Mouse (Mus musculus) liver, embryonic 11.5 days (tissue): ENCODE measurements around the gene Zfp553. TPM values are rescaled to one million over a fixed set of nuclear protein-coding genes. Genes with fewer than 3 reads are reported as not detected.
A peak's percentile ranks its signal among the peaks of the same experiment; 100 is the strongest.

Source experiments
- ATAC-seq: fragments of 200-750 bp; cut with Nextera tagmentation; replicated peaks from 2 replicates; pipeline ENCODE4 v1.8.0; 2017; ENCODE audit warnings: moderate number of reproducible peaks, mild to moderate bottlenecking, moderate TSS enrichment, moderate library complexity; ENCODE audit not compliant: low FRiP score
- DNase-seq: peaks from one replicate; pipeline ENCODE4 v3.0.0-alpha.2; 2017; ENCODE audit warnings: low spot score
- H3K27ac ChIP-seq: fragments of 300-500 bp; sonication (generic); 2 replicates; pipeline ENCODE4 v1.5.1; 2014; ENCODE audit warnings: mild to moderate bottlenecking, low read depth, low read length, control low read depth
- H3K27me3 ChIP-seq: fragments of 300-500 bp; sonication (generic); replicated peaks from 2 replicates; pipeline ENCODE4 v1.6.1; 2014; ENCODE audit warnings: low read length, mixed read lengths; ENCODE audit not compliant: control insufficient read depth, insufficient read depth
- H3K36me3 ChIP-seq: fragments of 300-500 bp; sonication (generic); 2 replicates; pipeline ENCODE4 v1.6.1; 2014; ENCODE audit warnings: mild to moderate bottlenecking, low read length, moderate library complexity, mixed read lengths; ENCODE audit not compliant: control insufficient read depth, insufficient read depth
- H3K4me1 ChIP-seq: fragments of 300-500 bp; sonication (generic); replicated peaks from 2 replicates; pipeline ENCODE4 v1.6.1; 2014; ENCODE audit warnings: low read length, mixed read lengths; ENCODE audit not compliant: control insufficient read depth, insufficient read depth
- H3K4me2 ChIP-seq: fragments of 300-500 bp; sonication (generic); 2 replicates; pipeline ENCODE4 v1.6.1; 2014; ENCODE audit warnings: mild to moderate bottlenecking, control low read depth, moderate library complexity
- H3K4me3 ChIP-seq: fragments of 300-500 bp; sonication (generic); 2 replicates; pipeline ENCODE4 v1.5.1; 2014; ENCODE audit warnings: low read depth, low read length, control low read depth
- H3K9ac ChIP-seq: fragments of 300-500 bp; sonication (generic); 2 replicates; pipeline ENCODE4 v1.6.1; 2014; ENCODE audit warnings: low read depth, low read length, control low read depth
- H3K9me3 ChIP-seq: fragments of 300-500 bp; sonication (generic); 2 replicates; pipeline ENCODE4 v1.6.1; 2016; ENCODE audit warnings: low read length, inconsistent platforms, mixed read lengths; ENCODE audit not compliant: control insufficient read depth
- WGBS: fragments of 180-500 bp; shearing (Covaris S2); extraction: QIAGEN DNeasy Blood & Tissue Kit; methylation state at CpG from one replicate; pipeline ENCODE4 v1.1.7; 2014; 5-methylcytosine and 5-hydroxymethylcytosine counted together
- polyA plus RNA-seq: library from polyadenylated mRNA; unstranded; fragments of >200 nt; fragmentation: Nextera tagmentation; extraction: Ambion mirVana; gene quantifications from 2 replicates; pipeline ENCODE4 v1.2.1, GENCODE M21; 2014

Zfp553 gene
- polyA plus RNA-seq, 1 experiment from 2014 or later, result 17.2 TPM

GRCm38 (mm10) chr7:127278311-127278710, 45.5 kb downstream of the Zfp553 start:
- no peak overlapping the region for H3K4me3 ChIP-seq
- ATAC-seq (0 out of 2 replicates have a peak, but pooled peaks have one; percentile 27), DNase-seq (no peak)
- H3K9me3 ChIP-seq, result no peaks in the 10 kb centered on the region
- no peaks in the 10 kb centered on the region for H3K36me3 ChIP-seq
- no peak overlapping the region for H3K4me2 ChIP-seq
- no peak overlapping the region for H3K27ac ChIP-seq
- 20% methylated on average over 8 of the region's 8 CpGs for WGBS
- no peaks in the 10 kb centered on the region for H3K27me3 ChIP-seq
- H3K4me1 ChIP-seq, result peaks cover 41% of the 10 kb centered on the region
- H3K9ac ChIP-seq, result no peak overlapping the region

DNA sequence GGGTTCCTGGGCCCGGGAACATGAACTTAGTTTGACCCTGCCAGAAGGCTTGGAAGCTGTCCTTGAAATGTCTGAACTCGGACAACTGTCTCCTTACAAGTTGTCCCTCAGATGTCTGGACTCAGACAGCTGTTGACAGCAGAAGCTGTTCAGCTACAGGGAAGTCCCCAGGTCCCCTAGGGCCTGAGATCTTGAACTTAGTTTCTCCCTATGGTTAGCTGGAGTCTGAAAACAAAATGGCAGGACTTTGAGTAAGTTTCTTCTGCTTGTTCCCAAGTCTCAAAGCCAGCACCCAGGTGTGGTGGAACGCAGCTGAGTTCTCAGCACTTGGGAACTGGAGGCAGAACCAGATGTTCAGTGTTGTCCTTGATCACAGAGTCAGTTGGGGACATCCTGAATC, 47.2 kb downstream of the Zfp553 start:
- ATAC-seq, result no peak
- no peaks in the 10 kb centered on the region for H3K36me3 ChIP-seq

GRCm38 (mm10) chr7:127281114-127281513, 48.3 kb downstream of the Zfp553 start:
- 27% methylated on average over 4 of the region's 4 CpGs for WGBS
- Histone ChIP-seq H3K9ac (no peak overlapping the region), H3K27ac (no peak overlapping the region), H3K9me3 (no peaks in the 10 kb centered on the region), H3K4me1 (peaks cover 36% of the 10 kb centered on the region), H3K4me3 (no peak overlapping the region), H3K36me3 (no peaks in the 10 kb centered on the region), H3K4me2 (no peak overlapping the region), H3K27me3 (no peaks in the 10 kb centered on the region)
- DNase-seq (no peak), ATAC-seq (no peak)

More for the DNA sequence above, 47.2 kb downstream of the Zfp553 start:
- no peak overlapping the region for H3K27ac ChIP-seq
- no peak overlapping the region for H3K4me2 ChIP-seq
- H3K9me3 ChIP-seq, result no peaks in the 10 kb centered on the region
- H3K9ac ChIP-seq, result no peak overlapping the region
- H3K4me1 ChIP-seq, result peaks cover 32% of the 10 kb centered on the region
- 74% methylated on average over 3 of the region's 3 CpGs for WGBS
- H3K27me3 ChIP-seq, result no peaks in the 10 kb centered on the region
- DNase-seq, result no peak
- no peak overlapping the region for H3K4me3 ChIP-seq

- H3K4me1 ChIP-seq, result peaks cover 36% of the 10 kb centered on the region
- H3K27ac ChIP-seq, result no peak overlapping the region
- no peak for DNase-seq
- H3K4me3 ChIP-seq, result no peak overlapping the region
- 75% methylated on average over 2 of the region's 2 CpGs for WGBS
- H3K4me2 ChIP-seq, result no peak overlapping the region
- no peaks in the 10 kb centered on the region for H3K36me3 ChIP-seq
- no peaks in the 10 kb centered on the region for H3K9me3 ChIP-seq
- no peak overlapping the region for H3K9ac ChIP-seq
- H3K27me3 ChIP-seq, result no peaks in the 10 kb centered on the region
- no peak for ATAC-seq
Observed at GRCm38 (mm10) chr7:127282190-127282589, 49.3 kb downstream of the Zfp553 start.

GRCm38 (mm10) chr7:127285154-127285553, 52.3 kb downstream of the Zfp553 start:
- Histone ChIP-seq H3K27ac (peak overlapping the region; percentile 19; the same call in 1 of the 2 replicates), H3K4me3 (no peak overlapping the region), H3K4me2 (peak overlapping the region; percentile 12; the same call in 1 of the 2 replicates), H3K9me3 (no peaks in the 10 kb centered on the region; the same call in 1 of the 2 replicates), H3K9ac (0 out of 2 replicates have a peak overlapping the region, but pooled peaks have one; percentile 34), H3K4me1 (peaks cover 13% of the 10 kb centered on the region), H3K27me3 (no peaks in the 10 kb centered on the region), H3K36me3 (no peaks in the 10 kb centered on the region)
- ATAC-seq (peak; percentile 87), DNase-seq (no peak)
- 38% methylated on average over 9 of the region's 10 CpGs for WGBS

Other genes starting within 250 kb of the Zfp553 start
- gene Mvp, start 218.4 kb upstream of the Zfp553 start, polyA plus RNA-seq, result 8.3 and 9.4 TPM in 2 replicates
- gene Pagr1b, start 216.6 kb upstream of the Zfp553 start, polyA plus RNA-seq, result 0.41 TPM in 1 of 2 replicates, not detected in the other
- gene Pagr1a, start 215.7 kb upstream of the Zfp553 start, polyA plus RNA-seq, result 45.6 and 75.0 TPM in 2 replicates
- gene Gm42742, start 212.0 kb upstream of the Zfp553 start, polyA plus RNA-seq, result 19.8 and 52.9 TPM in 2 replicates
- gene Prrt2, start 211.8 kb upstream of the Zfp553 start, polyA plus RNA-seq, result 4.5 and 5.4 TPM in 2 replicates
- 90.8 and 98.8 TPM in 2 replicates for gene Maz, start 206.0 kb upstream of the Zfp553 start, polyA plus RNA-seq
- gene Kif22, start 190.6 kb upstream of the Zfp553 start, polyA plus RNA-seq, result 152 and 170 TPM in 2 replicates
- not detected in 2 replicates for gene Zg16, start 145.7 kb upstream of the Zfp553 start, polyA plus RNA-seq
- 12.3 and 13.7 TPM in 2 replicates for gene AI467606, start 141.7 kb upstream of the Zfp553 start, polyA plus RNA-seq
- gene Qprt, start 110.8 kb upstream of the Zfp553 start, polyA plus RNA-seq, result 43.8 and 44.2 TPM in 2 replicates
- 12.7 and 14.4 TPM in 2 replicates for gene Spn, start 95.2 kb upstream of the Zfp553 start, polyA plus RNA-seq
- gene Cd2bp2, start 37.0 kb upstream of the Zfp553 start, polyA plus RNA-seq, result 50.3 and 59.5 TPM in 2 replicates
- 28.2 and 29.0 TPM in 2 replicates for gene Tbc1d10b, start 24.6 kb upstream of the Zfp553 start, polyA plus RNA-seq
- 31.5 and 33.6 TPM in 2 replicates for gene Mylpf, start 24.2 kb upstream of the Zfp553 start, polyA plus RNA-seq
- 14.9 and 17.5 TPM in 2 replicates for gene Sept1, start 69 bp downstream of the Zfp553 start, polyA plus RNA-seq
- 45.9 and 47.3 TPM in 2 replicates for gene Zfp771, start 11.2 kb downstream of the Zfp553 start, polyA plus RNA-seq
- gene Dctpp1, start 27.6 kb downstream of the Zfp553 start, polyA plus RNA-seq, result 266 and 275 TPM in 2 replicates
- gene Sephs2, start 41.0 kb downstream of the Zfp553 start, polyA plus RNA-seq, result 178 and 203 TPM in 2 replicates
- gene Itgal, start 63.2 kb downstream of the Zfp553 start, polyA plus RNA-seq, result 6.2 and 6.5 TPM in 2 replicates
- gene Zfp768, start 112.5 kb downstream of the Zfp553 start, polyA plus RNA-seq, result 3.4 and 3.6 TPM in 2 replicates
- gene Zfp747, start 143.0 kb downstream of the Zfp553 start, polyA plus RNA-seq, result 4.9 and 5.8 TPM in 2 replicates
- 2.4 and 3.0 TPM in 2 replicates for gene 9130019O22Rik, start 154.1 kb downstream of the Zfp553 start, polyA plus RNA-seq
- gene E430018J23Rik, start 160.6 kb downstream of the Zfp553 start, polyA plus RNA-seq, result 3.3 and 4.2 TPM in 2 replicates
- 4.6 and 4.8 TPM in 2 replicates for gene Zfp764, start 173.8 kb downstream of the Zfp553 start, polyA plus RNA-seq
- 18.7 and 19.5 TPM in 2 replicates for gene Zfp688, start 189.0 kb downstream of the Zfp553 start, polyA plus RNA-seq
- 4.5 and 5.3 TPM in 2 replicates for gene Zfp689, start 216.1 kb downstream of the Zfp553 start, polyA plus RNA-seq
- gene Prr14, start 226.6 kb downstream of the Zfp553 start, polyA plus RNA-seq, result 39.0 and 40.6 TPM in 2 replicates
- gene Fbrs, start 246.1 kb downstream of the Zfp553 start, polyA plus RNA-seq, result 8.9 and 12.4 TPM in 2 replicates